Mouse (Mus musculus) embryonic fibroblast, embryonic 13.5 days (primary cell): Measurements from ENCODE around the gene Rarb.

Experiments used
- CTCF ChIP-seq: IDR thresholded peaks from 2 replicates; pipeline ENCODE4 v1.5.1; 2011; ENCODE audit warnings: mild to moderate bottlenecking, control low read depth, low read length, moderate library complexity, borderline replicate concordance; ENCODE audit not compliant: insufficient read depth
- POLR2A ChIP-seq: IDR thresholded peaks from 2 replicates; pipeline ENCODE4 v1.6.1; 2011; ENCODE audit warnings: low read depth, mild to moderate bottlenecking, control low read depth, low read length, moderate library complexity

- no peak for TF ChIP-seq CTCF
- TF ChIP-seq POLR2A, result no peak
Observed at GRCm38 (mm10) chr14:16733595-16734298, 85.2 kb downstream of the Rarb start.
